Comparison of ENCODE assay signal across 17 mouse cellular contexts in the genomic region with DNA sequence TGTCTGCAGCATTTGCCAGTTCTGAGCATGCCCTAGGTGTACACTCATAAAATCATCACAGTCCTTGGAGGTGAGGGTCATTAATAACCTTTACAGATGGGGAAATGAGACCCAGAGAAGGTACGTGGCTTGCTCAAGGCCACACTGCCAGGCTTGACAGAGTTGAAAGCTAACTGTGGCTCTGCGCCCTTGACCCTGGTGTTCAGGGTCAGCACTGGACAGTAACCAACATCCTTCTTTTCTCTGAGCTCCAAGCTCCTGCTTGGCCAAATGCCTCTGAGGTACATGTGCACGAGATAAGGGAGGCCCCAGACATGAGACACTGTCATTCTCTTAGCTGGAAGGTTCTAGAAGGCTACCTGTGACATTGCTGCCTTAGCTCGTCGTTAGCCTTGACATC. TPM values are rescaled to one million over a fixed set of nuclear protein-coding genes. Genes with fewer than 3 reads are reported as not detected.
"Had no signal": no experiment of that assay in that cellular context is flagged by ENCODE, and none has a peak within 500 bp of the region (broad histone marks: within the 10 kb centered on the region; RNA-seq: fewer than 3 reads in every experiment).

No protein-coding gene starts in this region.

- DNase-seq: gastrocnemius, adult 2 months; gastrocnemius, postnatal 10 days; gastrocnemius, postnatal 36 days; heart, adult 11 months; heart, postnatal 10 days; heart, postnatal 4 days; kidney, adult 18-20 months; kidney, adult 8-10 months; kidney, postnatal 10 days; kidney, postnatal 25 days; kidney, postnatal 4 days; liver; liver, embryonic 13.5 days; liver, postnatal 0 days had no signal

RNA-seq across cellular contexts. Expression of a gene that starts 42.6 kb away (rescaled TPM):
- polyA plus RNA-seq: hindbrain, embryonic 10.5 days; kidney, embryonic 14.5 days; limb, embryonic 12.5 days had no signal
